Mouse (Mus musculus): ENCODE results near the gene Fam169a. TPM values are rescaled to one million over a fixed set of nuclear protein-coding genes. Genes with fewer than 3 reads are reported as not detected.
"Not testable (repeated sequence)": the region's sequence is repeated elsewhere in the genome, so short reads cannot be mapped to it uniquely, and the experiment has no call there.

Gene Fam169a
- polyA plus RNA-seq, 1 experiment from 2014 or later, result 11.3 TPM

GRCm38 (mm10) chr13:97086316-97086715, 19.2 kb downstream of the Fam169a start:
- Histone ChIP-seq H3K36me3 (replicated peaks) (no peaks in the 10 kb centered on the region), H3K9me3 (no peaks in the 10 kb centered on the region), H3K4me1 (peaks cover 11% of the 10 kb centered on the region; the same call in 1 of the 2 replicates), H3K27ac (no peak overlapping the region), H3K4me3 (no peak overlapping the region), H3K27me3 (ENCODE audit: poor library complexity, severe bottlenecking) (no peaks in the 10 kb centered on the region)
- DNase-seq (ENCODE audit: extremely low spot score, low spot score), result no peak
- WGBS, result 76% methylated on average over 7 of the region's 9 CpGs

- Histone ChIP-seq H3K27ac (no peak overlapping the region), H3K9me3 (no peaks in the 10 kb centered on the region), H3K4me3 (no peak overlapping the region), H3K27me3 (ENCODE audit: poor library complexity, severe bottlenecking) (no peaks in the 10 kb centered on the region), H3K36me3 (replicated peaks) (peaks cover 6% of the 10 kb centered on the region), H3K4me1 (peaks cover 11% of the 10 kb centered on the region; the same call in 1 of the 2 replicates)
- WGBS, result 95% methylated on average over 6 of the region's 6 CpGs
- DNase-seq (ENCODE audit: extremely low spot score, low spot score), result no peak
These were observed 20.3 kb downstream of the Fam169a start for GRCm38 (mm10) chr13:97087421-97087820.

GRCm38 (mm10) chr13:97088183-97088582, 21.1 kb downstream of the Fam169a start:
- DNase-seq (ENCODE audit: extremely low spot score, low spot score), result no peak
- WGBS, result 76% methylated on average over 3 of the region's 3 CpGs
- no peak overlapping the region for H3K4me3 ChIP-seq
- H3K27ac ChIP-seq, result no peak overlapping the region
- peaks cover 9% of the 10 kb centered on the region for H3K36me3 ChIP-seq (replicated peaks)
- H3K27me3 ChIP-seq (ENCODE audit: poor library complexity, severe bottlenecking), result no peaks in the 10 kb centered on the region
- H3K9me3 ChIP-seq, result no peaks in the 10 kb centered on the region
- peaks cover 11% of the 10 kb centered on the region; the same call in 1 of the 2 replicates for H3K4me1 ChIP-seq

- H3K27me3 ChIP-seq (ENCODE audit: poor library complexity, severe bottlenecking), result no peaks in the 10 kb centered on the region
- no peak overlapping the region for H3K4me3 ChIP-seq
- H3K27ac ChIP-seq, result no peak overlapping the region
- peaks cover 37% of the 10 kb centered on the region for H3K36me3 ChIP-seq (replicated peaks)
- no peaks in the 10 kb centered on the region for H3K9me3 ChIP-seq
- 90% methylated on average over 4 of the region's 4 CpGs for WGBS
- no peaks in the 10 kb centered on the region for H3K4me1 ChIP-seq
- no peak for DNase-seq (ENCODE audit: extremely low spot score, low spot score)
These were observed 28.6 kb downstream of the Fam169a start for GRCm38 (mm10) chr13:97095726-97096125.

- Histone ChIP-seq H3K36me3 (replicated peaks) (peaks cover 22% of the 10 kb centered on the region), H3K27me3 (ENCODE audit: poor library complexity, severe bottlenecking) (no peaks in the 10 kb centered on the region), H3K4me3 (no peak within 1 kb of the TSS), H3K27ac (no peak within 1 kb of the TSS), H3K9me3 (no peaks in the 10 kb centered on the region), H3K4me1 (no peaks in the 10 kb centered on the region)
- 91% methylated on average over 22 of the region's 22 CpGs for WGBS
- DNase-seq (ENCODE audit: extremely low spot score, low spot score), result peak; percentile 47
These were observed 32.2 kb downstream of the Fam169a start, which contains the start of gene Gm6169 for GRCm38 (mm10) chr13:97099187-97099852. Gene Gm6169 (minus strand): TSS chr13:97099237.

- Histone ChIP-seq H3K9me3 (no peaks in the 10 kb centered on the region), H3K36me3 (replicated peaks) (peaks cover 19% of the 10 kb centered on the region), H3K27me3 (ENCODE audit: poor library complexity, severe bottlenecking) (no peaks in the 10 kb centered on the region), H3K27ac (no peak overlapping the region), H3K4me1 (no peaks in the 10 kb centered on the region), H3K4me3 (no peak overlapping the region)
- no peak for DNase-seq (ENCODE audit: extremely low spot score, low spot score)
- 78% methylated on average over 7 of the region's 7 CpGs for WGBS
These were observed 37.9 kb downstream of the Fam169a start for GRCm38 (mm10) chr13:97104996-97105395.

- H3K9me3 ChIP-seq; DNase-seq (ENCODE audit: extremely low spot score, low spot score); H3K27ac ChIP-seq; H3K4me3 ChIP-seq; H3K27me3 ChIP-seq (ENCODE audit: poor library complexity, severe bottlenecking); H3K4me1 ChIP-seq: not testable (repeated sequence)
- 95% methylated on average over 4 of the region's 4 CpGs for WGBS
- peaks cover 29% of the 10 kb centered on the region for H3K36me3 ChIP-seq (replicated peaks)
These were observed 40.6 kb downstream of the Fam169a start for GRCm38 (mm10) chr13:97107721-97108120.

- Histone ChIP-seq H3K4me3 (no peak overlapping the region), H3K4me1 (no peaks in the 10 kb centered on the region), H3K9me3 (no peaks in the 10 kb centered on the region), H3K36me3 (replicated peaks) (peaks cover 37% of the 10 kb centered on the region), H3K27me3 (ENCODE audit: poor library complexity, severe bottlenecking) (no peaks in the 10 kb centered on the region), H3K27ac (no peak overlapping the region)
- 88% methylated on average over 4 of the region's 4 CpGs for WGBS
- DNase-seq (ENCODE audit: extremely low spot score, low spot score), result no peak
These were observed 42.0 kb downstream of the Fam169a start for GRCm38 (mm10) chr13:97109046-97109445.

- Histone ChIP-seq H3K27ac (no peak overlapping the region), H3K4me3 (no peak overlapping the region), H3K27me3 (ENCODE audit: poor library complexity, severe bottlenecking) (no peaks in the 10 kb centered on the region), H3K4me1 (no peaks in the 10 kb centered on the region), H3K36me3 (replicated peaks) (peaks cover 71% of the 10 kb centered on the region), H3K9me3 (no peaks in the 10 kb centered on the region)
- WGBS, result 78% methylated on average over 3 of the region's 3 CpGs
- DNase-seq (ENCODE audit: extremely low spot score, low spot score), result no peak
These were observed 54.3 kb downstream of the Fam169a start for GRCm38 (mm10) chr13:97121341-97121740.

- DNase-seq (ENCODE audit: extremely low spot score, low spot score); H3K27me3 ChIP-seq (ENCODE audit: poor library complexity, severe bottlenecking); H3K9me3 ChIP-seq; H3K27ac ChIP-seq; H3K4me1 ChIP-seq; H3K4me3 ChIP-seq: not testable (repeated sequence)
- peaks cover 58% of the 10 kb centered on the region for H3K36me3 ChIP-seq (replicated peaks)
- 89% methylated on average over 4 of the region's 4 CpGs for WGBS
These were observed 62.6 kb downstream of the Fam169a start for GRCm38 (mm10) chr13:97129654-97130053.

GRCm38 (mm10) chr13:97130413-97130812, 63.3 kb downstream of the Fam169a start:
- H3K27me3 ChIP-seq (ENCODE audit: poor library complexity, severe bottlenecking); H3K27ac ChIP-seq; DNase-seq (ENCODE audit: extremely low spot score, low spot score); H3K4me1 ChIP-seq; H3K4me3 ChIP-seq; H3K9me3 ChIP-seq: not testable (repeated sequence)
- no CpG with 5 or more reads among the region's 2 CpGs for WGBS
- peaks cover 60% of the 10 kb centered on the region for H3K36me3 ChIP-seq (replicated peaks)

- under 1% methylated on average over 57 of the region's 57 CpGs for WGBS
- Histone ChIP-seq H3K27me3 (ENCODE audit: poor library complexity, severe bottlenecking) (no peaks in the 10 kb centered on the region), H3K27ac (peak within 1 kb of the TSS; percentile 92), H3K9me3 (no peaks in the 10 kb centered on the region), H3K4me1 (peaks cover 12% of the 10 kb centered on the region), H3K4me3 (peak within 1 kb of the TSS; percentile 93), H3K36me3 (replicated peaks) (peaks cover 37% of the 10 kb centered on the region)
- peak; percentile 90 for DNase-seq (ENCODE audit: extremely low spot score, low spot score)
These were observed 70.6 kb downstream of the Fam169a start, which contains the start of the genes Gfm2 and Nsa2 for GRCm38 (mm10) chr13:97137466-97138400. Gene Gfm2 (plus strand): TSS chr13:97137937. Gene Nsa2 (minus strand): TSS chr13:97137937.
